Mouse (Mus musculus): ENCODE data around the gene Arhgap21.

The Arhgap21 gene
- long read RNA-seq, experiment 1, partial matches to known transcripts, result 1 of 6 reads
- long read RNA-seq, experiment 1, other reads (novel, unspliced or antisense), result 5 of 6 reads
- long read RNA-seq, experiment 2, partial matches to known transcripts, result 0 of 6 reads
- long read RNA-seq, experiment 2, other reads (novel, unspliced or antisense), result 6 of 6 reads

DNA sequence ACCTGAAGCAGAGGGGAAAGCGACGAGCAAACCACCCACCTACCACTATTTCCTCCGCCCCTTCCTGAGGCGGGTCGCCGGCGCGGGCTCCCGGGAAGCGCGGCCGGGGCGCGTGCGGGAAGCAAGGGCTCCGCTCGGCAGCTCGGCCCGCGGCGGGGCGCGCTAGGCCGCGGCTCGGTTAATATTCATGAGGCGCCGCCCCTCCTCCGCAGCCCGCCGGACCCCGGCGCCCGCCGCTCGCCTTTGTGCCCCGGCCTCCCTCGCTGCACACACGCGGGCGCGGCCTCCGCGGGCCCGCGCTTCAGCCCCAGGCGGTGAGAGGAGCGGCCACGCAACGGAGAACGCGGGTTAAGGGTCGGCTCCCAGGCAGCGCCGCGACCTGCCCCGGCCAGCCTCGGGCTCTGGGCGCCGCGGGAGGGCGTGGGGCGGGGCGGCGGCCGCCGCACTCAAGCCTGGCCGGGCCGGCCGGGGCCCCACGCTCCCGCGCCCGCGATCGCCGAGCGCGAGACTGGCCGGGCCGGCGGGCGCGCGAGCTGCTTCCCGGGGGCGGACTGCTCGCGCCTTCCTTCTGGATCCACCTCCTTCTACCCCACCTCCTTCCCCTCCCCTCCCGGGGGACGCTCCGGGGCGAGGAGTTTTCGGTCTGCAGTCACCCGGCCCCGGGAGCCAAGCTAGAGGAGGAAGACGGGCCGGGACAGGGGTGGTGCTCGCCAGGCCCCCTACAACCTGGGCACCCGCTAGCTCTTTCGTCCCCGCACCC lies at the start of gene Arhgap21:
Gene Arhgap21, minus strand, starts transcription at position 441 of the 760 bp plus-strand sequence.
- intact Hi-C loops (cut with DNase I), result loop anchor here (5.0 to 10.0 kb wide), 3 partner anchors 66 to 296 kb away; no protein-coding TSS in a partner anchor

DNA sequence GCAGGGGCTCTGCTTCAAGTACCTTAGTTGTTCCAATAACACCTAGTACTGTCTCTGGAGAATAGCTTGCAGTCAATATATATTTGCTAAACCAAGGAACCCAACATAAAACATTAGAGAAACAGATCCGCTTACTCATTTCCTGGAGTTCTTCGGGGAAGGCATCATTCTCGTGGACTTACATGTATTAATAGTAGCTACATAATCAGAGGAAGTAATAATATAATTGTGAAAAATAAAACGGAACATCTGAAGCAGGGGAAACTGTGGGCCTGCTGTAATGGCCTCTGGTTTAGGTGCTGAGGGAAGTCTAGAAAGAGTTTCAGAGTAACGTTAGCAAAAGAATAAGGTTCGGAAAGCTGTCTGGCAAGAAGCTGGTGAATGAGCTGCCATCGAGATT lies 47.9 kb upstream of the Arhgap21 start:
- intact Hi-C loops (cut with DNase I), result no loop called here

DNA sequence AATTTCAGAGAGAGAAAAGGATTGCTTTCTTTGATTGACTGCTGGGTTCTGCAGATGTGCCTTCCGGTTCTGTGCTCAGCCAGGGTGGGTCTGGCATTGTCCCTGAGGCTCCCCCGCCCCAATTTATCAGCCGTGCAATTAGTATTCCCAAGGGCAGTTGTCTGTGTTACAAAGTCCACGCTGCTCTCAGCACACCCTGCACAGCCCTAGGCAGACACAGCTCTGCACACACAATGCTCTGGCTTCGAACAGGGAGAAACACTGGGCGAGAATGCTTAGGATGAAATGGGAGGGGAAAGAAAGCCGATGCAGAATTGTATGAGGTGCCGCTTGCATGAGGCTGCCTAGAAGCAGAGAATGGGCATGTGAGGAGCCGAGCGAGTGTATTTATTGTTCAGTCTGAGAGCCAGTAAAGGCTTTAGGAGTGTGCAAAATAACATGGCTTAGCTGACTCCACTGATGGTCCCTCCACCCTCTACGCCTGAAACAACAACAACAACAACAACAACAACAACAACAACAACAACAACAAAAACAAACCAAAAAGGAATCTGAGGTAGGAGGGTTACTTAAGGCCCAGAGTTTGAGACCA lies 42.2 kb upstream of the Arhgap21 start:
- intact Hi-C loops (cut with DNase I), result no loop called here

DNA sequence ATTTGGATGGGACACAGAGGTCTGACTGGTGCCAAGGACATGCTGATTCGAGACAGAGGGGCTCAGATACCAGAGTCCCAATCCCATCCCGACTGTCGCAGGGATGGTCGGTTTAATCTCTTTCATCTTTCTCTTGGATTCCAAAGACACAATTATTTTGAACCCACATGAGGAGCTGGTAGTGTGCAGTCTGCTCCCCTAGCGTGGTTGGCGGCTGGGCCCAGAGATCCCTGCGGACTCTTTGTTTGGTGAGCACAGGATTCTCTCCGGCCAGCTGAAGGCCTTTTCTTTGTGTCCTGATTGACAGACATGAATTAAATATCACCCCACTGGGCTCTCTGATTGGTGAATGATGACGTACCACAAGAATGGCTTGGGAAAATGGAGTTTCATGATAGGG lies 41.5 kb upstream of the Arhgap21 start:
- intact Hi-C loops (cut with DNase I), result no loop called here

DNA sequence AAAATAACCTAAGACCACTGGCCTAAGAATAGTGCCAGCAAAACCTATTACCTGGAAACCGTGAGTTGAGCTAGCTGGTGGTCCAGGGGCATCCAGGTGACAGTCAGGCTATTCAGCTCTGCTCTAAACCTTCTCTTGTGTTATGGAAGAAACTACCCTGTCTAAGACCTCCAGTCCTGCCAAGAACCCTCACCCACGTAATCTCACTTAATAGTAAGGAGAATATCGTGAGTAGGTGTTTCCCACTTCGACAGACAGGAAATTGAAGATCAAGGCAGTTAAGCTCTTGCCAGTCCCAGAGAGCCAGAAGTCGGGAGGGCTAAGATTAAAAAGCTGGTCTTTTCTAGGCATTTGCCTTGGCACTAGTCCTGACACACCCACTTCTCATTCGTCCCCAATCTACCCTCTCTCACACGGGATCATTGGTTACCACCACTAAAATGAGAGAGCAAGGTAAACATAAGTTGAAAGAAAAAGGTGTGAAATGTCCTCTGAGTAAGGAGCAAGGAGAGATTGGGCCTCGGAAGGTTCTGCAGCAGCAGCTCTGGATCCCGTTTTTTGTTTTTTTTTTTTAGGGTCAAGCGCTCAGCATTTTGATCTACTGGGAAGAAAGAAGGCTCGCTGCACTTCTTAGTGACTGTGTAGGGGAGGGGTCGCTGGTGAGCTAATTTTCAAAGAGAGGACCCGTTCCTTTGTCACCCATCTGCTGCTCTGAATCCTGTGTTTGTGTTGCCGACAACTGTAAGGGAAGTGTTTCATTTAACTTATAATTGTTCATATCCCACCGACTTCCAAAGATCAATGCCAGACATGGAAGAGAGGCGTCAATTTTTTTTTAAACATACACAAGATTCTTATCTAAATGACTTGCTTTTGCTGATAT lies 40.8 kb upstream of the Arhgap21 start:
- intact Hi-C loops (cut with DNase I), result no loop called here

DNA sequence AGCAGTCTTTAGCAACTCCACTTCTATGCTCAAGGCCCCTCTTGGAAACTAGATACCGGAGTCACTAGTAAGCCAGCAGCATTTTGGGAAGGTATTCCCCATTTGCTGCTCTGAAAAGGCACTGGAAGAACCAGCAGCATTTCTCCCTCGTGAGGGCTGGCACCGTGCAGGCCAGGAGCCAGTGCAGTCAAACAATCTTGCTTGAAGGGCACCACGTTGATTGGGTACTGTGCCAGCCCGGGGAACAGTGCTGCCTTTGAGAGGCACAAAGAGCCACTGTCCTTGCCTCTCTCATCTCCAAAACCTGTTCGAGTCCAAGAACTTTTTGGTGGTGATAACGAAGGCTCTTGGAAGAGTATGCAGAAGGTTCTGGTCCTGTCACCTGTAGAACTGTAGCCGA lies 33.9 kb upstream of the Arhgap21 start:
- intact Hi-C loops (cut with DNase I), result no loop called here

DNA sequence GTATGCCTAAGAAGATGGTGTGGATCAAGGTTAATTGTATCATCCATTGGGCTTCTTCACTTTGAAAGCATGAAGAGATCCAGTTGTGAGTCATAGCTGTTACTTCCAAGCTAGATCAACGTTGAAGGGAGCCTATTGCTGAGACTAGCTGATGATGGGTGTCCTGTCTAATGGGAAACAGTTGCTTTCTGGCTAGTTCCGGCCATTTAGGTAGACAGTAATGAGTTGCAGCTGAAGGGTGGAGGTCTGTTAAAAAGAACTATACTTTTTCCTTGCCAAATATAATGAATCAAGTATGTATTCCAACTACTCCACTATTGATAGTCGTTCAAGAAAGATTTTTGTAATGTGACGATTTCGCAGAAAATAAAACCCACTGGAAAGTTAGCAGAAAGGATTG lies 32.5 kb upstream of the Arhgap21 start:
- intact Hi-C loops (cut with DNase I), result no loop called here

DNA sequence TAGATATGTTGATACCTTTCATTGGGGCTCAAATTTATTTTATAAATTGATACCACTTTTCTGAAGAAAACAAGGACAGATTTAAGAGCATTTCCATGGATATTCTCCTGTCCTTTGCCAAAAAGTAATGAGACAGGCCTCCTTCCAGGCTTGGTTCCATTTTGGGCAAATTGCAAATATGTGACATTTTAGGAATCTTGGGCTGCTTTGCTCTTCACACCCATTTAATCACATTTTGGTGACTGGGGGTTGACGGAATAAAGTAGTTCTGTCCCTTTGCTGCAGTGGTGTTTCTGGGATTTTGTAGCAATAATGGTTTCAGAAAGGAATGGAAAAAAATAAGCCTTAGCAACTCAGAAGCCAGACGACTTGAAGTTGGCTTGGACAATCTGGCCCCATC lies 26.9 kb upstream of the Arhgap21 start:
- intact Hi-C loops (cut with DNase I), result no loop called here

DNA sequence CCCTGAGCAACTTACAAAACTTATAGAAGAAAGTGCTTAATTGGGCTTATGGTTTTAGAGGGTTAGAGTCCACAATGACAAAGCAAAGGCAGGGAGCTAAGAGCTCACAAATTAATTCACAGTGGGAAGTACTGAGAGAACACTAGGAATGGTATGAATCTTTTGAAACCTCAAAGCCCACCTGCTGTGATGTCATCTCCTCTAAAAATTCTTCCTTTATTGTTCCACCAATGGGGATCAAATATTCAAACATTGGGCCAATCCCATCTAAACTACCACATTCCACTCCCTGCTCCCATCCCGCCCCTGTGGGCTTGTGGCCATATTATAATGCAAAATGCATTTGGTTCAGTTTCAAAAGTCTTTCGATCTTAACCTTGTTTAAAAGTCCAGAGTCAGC lies 22.8 kb upstream of the Arhgap21 start:
- intact Hi-C loops (cut with DNase I), result no loop called here

DNA sequence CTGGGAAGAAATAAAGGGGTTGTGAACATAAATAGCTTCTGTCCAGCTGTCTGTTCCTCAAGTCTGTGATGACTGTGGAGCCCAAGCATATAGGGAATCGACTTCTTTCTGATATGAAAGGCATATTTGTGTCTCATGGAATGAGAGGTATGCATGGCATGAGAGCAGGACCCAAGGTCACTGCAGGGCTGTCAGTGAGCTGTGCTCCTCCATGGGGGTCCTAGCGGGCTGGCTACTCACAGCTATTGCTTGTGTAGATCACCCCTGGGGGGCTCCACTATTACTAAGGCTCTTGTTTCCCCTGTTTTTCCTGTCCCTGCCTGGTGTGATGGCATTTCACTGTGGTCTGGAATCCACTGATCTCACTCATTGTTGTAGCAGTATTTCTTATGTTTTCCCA lies 22.2 kb upstream of the Arhgap21 start:
- intact Hi-C loops (cut with DNase I), result no loop called here

DNA sequence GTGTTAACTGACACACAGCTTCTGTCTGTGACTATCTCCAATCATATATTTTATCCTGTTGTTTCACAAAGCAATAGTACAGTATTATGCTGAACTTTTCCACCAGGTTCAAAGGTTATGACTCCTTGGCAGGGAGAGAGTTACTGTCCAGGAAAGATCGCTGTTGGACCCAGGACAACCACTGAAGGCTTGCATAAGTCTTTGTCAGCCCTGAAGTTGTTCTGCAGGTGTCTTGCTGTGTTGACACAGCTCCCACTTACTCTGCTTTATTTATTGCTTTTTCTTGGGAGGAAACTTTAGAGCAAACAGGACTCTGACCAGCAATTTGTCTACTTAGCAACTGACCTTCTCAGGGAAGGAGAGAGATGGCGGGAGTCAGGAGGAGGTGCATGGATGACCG lies 21.4 kb upstream of the Arhgap21 start:
- intact Hi-C loops (cut with DNase I), result no loop called here

DNA sequence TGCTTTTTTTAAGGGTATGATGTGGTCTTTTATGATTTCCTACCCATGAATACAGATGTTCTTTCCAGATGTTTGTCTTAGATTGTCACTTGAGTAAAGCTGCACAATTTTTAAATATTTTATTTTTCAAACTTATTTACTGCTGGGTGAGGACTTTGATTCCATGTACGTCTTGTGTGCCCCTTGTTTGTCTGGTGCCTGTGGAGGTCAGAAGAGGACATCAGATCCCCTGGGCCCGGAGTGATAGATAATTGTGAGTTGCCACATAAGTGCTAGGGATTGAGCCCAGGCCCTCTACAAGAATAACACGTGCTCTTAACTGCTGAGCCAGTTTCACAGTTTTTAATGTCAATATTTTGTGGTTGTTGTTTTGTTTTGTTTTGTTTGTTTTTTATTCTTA lies 19.1 kb upstream of the Arhgap21 start:
- intact Hi-C loops (cut with DNase I), result no loop called here

DNA sequence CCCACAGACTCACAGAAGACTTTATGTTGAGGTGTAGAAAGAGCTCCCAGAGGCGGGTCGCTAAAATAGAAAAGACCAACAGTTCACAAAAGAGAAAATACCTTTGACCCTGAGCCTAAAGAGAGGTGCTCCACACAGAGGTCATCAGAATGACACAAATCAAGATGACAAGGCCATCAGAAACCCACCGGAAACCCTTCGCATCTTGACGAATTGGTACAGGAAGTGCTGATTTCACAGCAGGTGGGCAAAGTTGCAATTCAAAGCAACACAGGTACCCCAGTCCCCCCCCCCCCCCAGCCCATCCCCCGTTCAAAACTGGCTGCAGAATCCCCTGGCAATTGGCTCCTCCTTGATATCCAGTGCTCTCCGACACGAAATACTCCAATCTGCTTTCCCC lies 10.0 kb upstream of the Arhgap21 start:
- intact Hi-C loops (cut with DNase I), result no loop called here

DNA sequence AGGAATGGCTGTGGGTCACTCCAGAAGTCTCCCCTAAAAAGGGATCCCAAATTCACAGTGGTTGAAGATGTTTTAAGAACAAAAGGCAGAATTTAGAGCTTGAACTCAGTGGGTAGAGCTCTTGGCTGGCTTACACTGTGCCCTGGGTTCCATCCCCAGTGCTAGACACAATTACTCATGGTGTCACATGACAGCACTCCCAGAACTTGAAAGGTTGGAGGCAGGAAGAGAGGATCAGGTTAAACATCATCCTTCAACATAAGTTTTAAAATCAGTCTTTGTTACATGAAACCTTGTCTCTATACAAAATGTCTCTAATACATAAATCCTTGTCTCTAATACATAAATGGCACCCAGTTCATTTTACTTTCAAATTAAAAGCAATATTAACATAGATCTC lies 8.4 kb upstream of the Arhgap21 start:
- intact Hi-C loops (cut with DNase I), result no loop called here

DNA sequence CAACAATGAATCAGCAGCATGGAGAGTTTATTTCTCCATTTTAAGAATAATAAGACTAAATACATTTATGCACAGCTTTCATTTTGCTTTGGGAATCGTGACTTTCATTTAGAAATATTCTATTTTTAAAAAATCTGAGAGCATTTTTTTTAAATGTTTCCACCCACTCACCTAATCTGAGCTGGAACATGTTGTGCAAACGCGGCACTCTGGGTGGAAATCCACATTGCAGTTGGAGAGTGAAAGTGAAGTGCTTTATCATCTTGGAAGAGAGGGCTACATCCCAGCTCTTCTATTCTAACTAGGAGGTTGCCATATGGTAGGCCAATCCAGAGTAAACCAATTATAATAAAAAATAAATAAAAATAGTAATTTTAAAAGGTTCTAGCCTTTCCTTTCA lies 4.8 kb upstream of the Arhgap21 start:
- intact Hi-C loops (cut with DNase I), result no loop called here

DNA sequence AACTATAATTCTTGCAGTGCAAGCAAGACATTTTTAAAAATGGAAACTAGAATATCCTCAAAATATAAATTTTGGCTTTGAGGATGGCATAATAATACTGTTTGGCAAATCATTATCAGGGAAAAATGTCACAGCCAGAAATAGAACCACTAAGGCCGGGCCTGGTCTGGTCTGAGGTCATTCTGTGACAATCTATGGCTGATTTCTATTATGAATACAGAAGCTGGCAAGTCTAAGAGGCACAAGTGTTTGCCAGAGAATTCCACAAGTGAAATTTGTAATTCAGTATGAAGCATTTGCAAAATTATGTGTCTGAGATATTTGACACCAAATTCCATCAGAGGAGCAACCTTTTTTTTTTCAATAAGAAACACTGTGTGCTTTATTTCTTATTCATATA lies 3.5 kb upstream of the Arhgap21 start:
- intact Hi-C loops (cut with DNase I), result no loop called here

DNA sequence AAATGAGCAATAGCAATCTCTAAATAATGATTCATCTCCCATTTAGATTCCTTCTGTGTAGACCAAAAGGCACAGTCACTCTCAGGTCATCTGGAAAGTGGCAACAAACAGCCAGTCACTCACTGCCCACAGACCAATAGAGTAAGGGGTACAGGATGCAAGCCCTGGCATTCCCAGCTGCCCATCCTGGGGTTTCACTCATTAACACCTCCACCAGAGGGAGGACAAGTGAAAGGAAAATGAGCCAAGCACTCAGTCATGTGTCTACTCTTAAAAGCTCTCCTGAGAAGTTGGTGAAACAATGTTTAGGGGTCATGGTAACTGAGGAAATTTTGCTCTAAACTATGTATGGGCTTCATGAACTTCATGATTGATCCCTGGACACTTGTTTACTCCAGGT lies 2.9 kb upstream of the Arhgap21 start:
- intact Hi-C loops (cut with DNase I), result no loop called here

DNA sequence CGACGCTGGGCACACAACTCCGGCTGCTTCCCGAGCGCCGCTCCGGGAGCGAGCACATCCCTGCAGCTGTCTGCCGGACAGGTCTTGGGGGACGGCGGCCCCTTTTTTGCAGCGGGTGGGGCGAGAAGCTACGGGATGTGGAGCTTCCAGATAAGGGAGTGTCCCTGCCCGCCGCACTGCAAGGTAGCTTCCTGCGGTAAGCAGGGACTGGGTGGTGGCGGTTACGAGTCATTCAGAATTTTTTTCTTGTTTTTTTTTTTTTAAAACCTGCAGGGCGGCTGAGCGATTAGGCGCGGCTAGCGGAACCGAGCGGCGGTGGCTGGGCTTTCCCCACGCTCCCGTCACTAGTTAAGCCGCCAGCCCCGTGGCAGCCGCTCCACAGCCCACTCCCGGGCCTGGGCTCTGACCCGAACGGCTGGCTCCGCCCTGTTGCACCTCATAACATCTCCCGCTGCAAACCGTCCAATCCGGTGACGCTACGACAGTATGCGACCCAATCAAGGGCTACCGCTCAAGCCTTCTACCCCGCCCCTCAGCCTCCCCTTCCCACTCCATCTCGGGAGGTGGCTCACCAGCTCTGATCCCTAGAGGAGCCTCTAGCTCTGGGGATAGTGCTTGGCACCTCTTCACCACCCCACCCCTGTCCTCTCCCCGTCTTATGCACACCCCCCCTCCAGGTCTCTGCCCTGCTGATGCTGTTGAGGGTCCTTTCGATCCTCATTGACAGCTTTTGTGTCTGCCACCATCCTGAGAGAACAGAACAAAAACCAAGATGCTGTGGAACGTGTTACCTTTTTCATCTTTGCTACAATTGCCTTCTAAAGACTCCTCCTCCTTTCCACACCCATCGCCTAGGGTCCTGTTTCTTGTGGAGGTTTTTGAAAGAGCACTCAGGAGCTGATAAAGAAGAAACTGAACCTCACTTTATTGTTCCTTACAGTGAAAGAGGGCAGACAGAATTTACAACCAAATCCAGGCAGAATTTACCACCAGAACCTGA lies 820 bp upstream of the Arhgap21 start:
- intact Hi-C loops (cut with DNase I), result loop anchor here (5.0 to 10.0 kb wide), 3 partner anchors 67 to 295 kb away; no protein-coding TSS in a partner anchor

DNA sequence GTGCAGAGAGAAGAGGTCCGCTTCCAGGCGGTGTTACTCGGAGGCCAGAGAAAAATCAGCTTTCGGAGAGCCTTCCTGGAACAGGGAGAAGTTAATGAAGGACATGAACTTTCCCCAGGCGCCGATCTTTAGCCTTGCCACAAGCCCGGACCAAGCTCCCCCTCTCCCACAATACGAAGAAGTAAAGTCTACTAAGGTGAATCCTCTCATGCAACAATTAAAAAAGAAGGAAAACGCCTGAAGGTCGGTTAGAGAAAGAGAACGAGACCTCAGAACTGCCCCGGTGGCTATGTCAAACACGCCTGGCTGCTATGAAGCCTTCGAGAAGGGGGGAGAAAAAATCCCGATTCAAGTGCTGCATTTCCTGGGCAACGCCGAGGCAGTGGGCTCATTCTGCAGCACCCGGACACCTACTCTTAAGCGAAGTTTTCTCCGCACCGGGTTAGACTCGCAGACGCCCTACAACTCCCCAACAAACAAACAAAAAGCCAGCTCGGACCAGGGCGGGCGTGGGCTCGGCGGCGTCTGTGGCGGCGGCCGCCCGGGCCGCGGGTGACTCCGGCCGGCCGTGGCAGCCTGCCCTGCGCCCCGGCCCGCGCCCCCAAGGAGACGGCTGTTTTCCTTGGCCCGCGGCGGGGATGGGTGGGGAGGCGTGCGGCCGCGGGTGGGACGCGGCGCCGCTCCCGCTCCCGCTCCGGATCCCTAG lies 882 bp downstream of the Arhgap21 start:
- intact Hi-C loops (cut with DNase I), result loop anchor here (1.0 to 10.0 kb wide), 4 partner anchors 65 to 297 kb away; partner anchors contain the start of genes Enkur and Thnsl1

Data from adrenal gland (tissue).